Mouse (Mus musculus): Measurements from ENCODE around the gene Aqr.
A peak's percentile ranks its signal among the peaks of the same experiment; 100 is the strongest.

GRCm38 (mm10) chr2:114145315-114145801 lies 41.5 kb downstream of the Aqr start:
- no peak for TF ChIP-seq POLR2A (IDR thresholded peaks at IDR 0.05; ENCODE audit: borderline replicate concordance, extremely low read depth, insufficient read depth, insufficient read length, poor library complexity, severe bottlenecking)
- peak; percentile 74; the same call in 1 of the 2 replicates for TF ChIP-seq CTCF (IDR thresholded peaks at IDR 0.05; ENCODE audit: borderline replicate concordance, extremely low read depth, insufficient read depth, insufficient read length)

Data from brain, embryonic 14.5 days (tissue).